8 mouse cellular contexts compared by ENCODE assay signal in the genomic region with DNA sequence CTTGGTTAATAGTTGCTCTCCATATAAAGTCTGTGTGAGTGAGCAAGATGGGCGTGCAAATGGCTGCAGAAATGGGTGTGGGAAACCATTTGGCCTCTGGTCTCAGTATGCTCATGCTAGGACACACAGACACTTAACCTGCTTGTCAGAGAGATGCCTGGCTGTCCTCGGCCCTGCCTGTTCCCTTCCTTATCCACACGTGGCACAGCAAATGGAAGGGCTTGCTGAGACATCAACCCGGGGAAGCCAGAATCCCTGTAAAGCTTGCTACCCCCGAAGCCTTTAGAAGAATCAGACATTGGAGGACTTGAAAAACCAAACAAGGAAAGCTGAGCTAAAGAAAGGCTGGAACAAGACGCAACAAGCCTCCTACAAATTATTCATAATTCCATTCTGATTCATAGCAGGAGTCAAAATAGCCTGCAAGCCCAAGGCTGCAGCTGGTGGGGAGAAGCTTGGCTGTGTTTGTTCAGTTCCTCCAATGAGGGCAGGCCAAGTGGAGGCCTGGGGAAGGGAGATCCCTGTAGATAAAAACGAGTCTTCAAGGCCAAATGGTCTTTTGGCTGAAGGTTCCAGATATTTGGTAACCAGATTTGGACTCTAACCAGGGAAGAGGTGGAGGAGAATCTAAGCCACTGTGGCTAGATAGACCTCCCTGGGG.
A peak's percentile ranks its signal among the peaks of the same experiment; 100 is the strongest.
DNase-seq lines count a peak whose midpoint lies in the region; ATAC-seq and TF ChIP-seq lines count a peak whose summit lies in the region.

No protein-coding gene starts in this region.

- no peak for ATAC-seq in cerebellum, adult (ENCODE audit: insufficient number of reproducible peaks, low FRiP score, low TSS enrichment)
- ATAC-seq in erythroblast, adult 5-6 weeks (replicated peaks; ENCODE audit: low FRiP score, poor library complexity, severe bottlenecking), result no peak

- no peak for TF ChIP-seq POLR2A in testis, adult 2 months (IDR thresholded peaks at IDR 0.05; ENCODE audit: control insufficient read depth, low read depth, low read length)

- H3K27ac ChIP-seq in testis, adult 2 months (ENCODE audit: control insufficient read depth, insufficient read depth, low read depth, low read length), result peak overlapping the region; percentile 7; the same call in 1 of the 2 replicates

- H3K27me3 ChIP-seq in testis, adult 2 months (ENCODE audit: control insufficient read depth, insufficient read depth, low read length), result no peaks in the 10 kb centered on the region

- H3K4me3 ChIP-seq in testis, adult 2 months (ENCODE audit: control insufficient read depth, low read depth, low read length), result no peak overlapping the region

- no peaks in the 10 kb centered on the region for H3K36me3 ChIP-seq in testis, adult 2 months (ENCODE audit: control insufficient read depth, insufficient read depth, low read length)

- TF ChIP-seq CTCF in testis, adult 2 months (IDR thresholded peaks at IDR 0.05; ENCODE audit: control insufficient read depth, insufficient read depth, insufficient replicate concordance, low read depth, low read length), result no peak

- DNase-seq in cerebellum, adult 9-10 months, result peak; percentile 14
- peak; percentile 52 for DNase-seq in right cerebral cortex, adult 18-20 months
- no peak for DNase-seq in right cerebral cortex, postnatal 4 days
- peak; percentile 23 to 84 for DNase-seq in left cerebral cortex, postnatal 25 days (ENCODE audit: low spot score in 2 of 2)
- DNase-seq in yolk sac, embryonic 10.5 days (ENCODE audit: low spot score), result no peak

- peaks cover 2% of the 10 kb centered on the region; the same call in 1 of the 2 replicates for H3K4me1 ChIP-seq in testis, adult 2 months (ENCODE audit: control insufficient read depth, insufficient read depth, low read length)

- intact Hi-C loops in left cerebral cortex, postnatal 25 days (cut with DNase I), result loop anchor here (1.0 to 5.0 kb wide), 2 partner anchors 79 to 152 kb away; no protein-coding TSS in a partner anchor

Comparison
In these comparisons a context has a peak if more than half of its experiments do, and no peak if none do; other contexts are left out.
1. DNase-seq: peak in cerebellum, adult 9-10 months (single experiment), right cerebral cortex, adult 18-20 months (single experiment) and left cerebral cortex, postnatal 25 days (2 of 2); none in right cerebral cortex, postnatal 4 days (single experiment) and yolk sac, embryonic 10.5 days (single experiment).